Mouse (Mus musculus) erythroblast, embryonic 14.5 days (primary cell): Measurements from ENCODE around the gene Atp5e.

Experiments
- GATA1 ChIP-seq: IDR thresholded peaks from 2 replicates; pipeline ENCODE4 v1.6.1; 2012; ENCODE audit warnings: low read length, inconsistent platforms, mixed read lengths
- TAL1 ChIP-seq: IDR thresholded peaks from 3 replicates; pipeline ENCODE4 v1.6.1; 2012; ENCODE audit warnings: low read length, inconsistent platforms, mixed read lengths

- TF ChIP-seq GATA1 (no peak), TAL1 (no peak)
These were observed 18.9 kb downstream of the Atp5e start for GRCm38 (mm10) chr2:174445018-174445417.
